Mouse (Mus musculus): ENCODE measurements around the gene Stradb. TPM values are rescaled to one million over a fixed set of nuclear protein-coding genes. Genes with fewer than 3 reads are reported as not detected.

Gene Stradb
- total and polyA plus RNA-seq, 3 experiments, result 3.4 to 6.1 (median 5.0) TPM

DNA sequence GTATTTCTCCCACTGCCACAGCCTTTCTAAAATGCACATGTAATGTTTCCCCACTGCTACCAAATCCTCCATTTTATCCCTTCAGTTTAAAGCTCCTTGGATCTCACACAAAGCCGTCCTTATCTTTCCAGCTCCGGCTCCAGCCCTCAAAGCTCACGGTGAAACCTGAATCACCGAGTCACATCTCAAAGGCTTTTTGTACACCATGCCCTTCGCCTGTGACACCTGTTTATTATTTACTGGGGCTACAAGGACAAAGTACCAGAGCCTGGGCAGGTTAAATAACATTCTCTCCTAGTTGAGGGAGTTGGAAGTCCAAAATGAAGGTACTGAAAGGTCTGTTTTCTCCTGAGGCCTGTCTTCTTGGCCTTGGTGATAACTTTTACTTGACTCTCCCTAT, 3.3 kb upstream of the Stradb start:
- Histone ChIP-seq H3K27me3 (replicated peaks) (no peaks in the 10 kb centered on the region), H3K4me2 (ENCODE audit: insufficient read depth, low read depth, poor library complexity, severe bottlenecking) (no peak overlapping the region), H3K9ac (ENCODE audit: insufficient read depth, low read depth) (no peak overlapping the region)

DNA sequence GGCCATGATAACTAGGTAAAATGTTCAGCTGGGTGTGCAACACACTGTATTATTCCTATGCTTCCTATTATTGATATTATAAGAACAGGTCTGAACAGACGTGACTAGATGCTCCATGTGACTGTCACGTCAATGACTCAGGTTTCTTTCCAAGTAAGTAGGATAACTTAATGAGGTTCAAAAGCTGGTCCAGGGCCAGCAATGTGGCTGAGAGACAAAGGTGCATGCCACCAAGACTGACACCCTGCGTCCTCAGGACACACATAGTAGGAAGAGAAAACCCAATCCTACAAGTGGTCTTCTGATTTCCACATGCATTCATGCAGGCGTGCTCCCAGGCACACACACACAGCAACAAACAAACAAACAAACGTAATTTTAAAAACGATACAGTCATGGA, 2.2 kb upstream of the Stradb start:
- Histone ChIP-seq H3K4me2 (ENCODE audit: insufficient read depth, low read depth, poor library complexity, severe bottlenecking) (no peak overlapping the region), H3K4me1 (ENCODE audit: control insufficient read depth in 1 of 2, insufficient read depth in 2 of 2) (peaks cover 4 to 45% of the 10 kb centered on the region in 2 experiments; a peak in 3 of 4 replicates), H3K36me3 (replicated peaks in 1 of 2; ENCODE audit: control insufficient read depth in 1 of 2, insufficient read depth in 1 of 2, low read length in 1 of 2) (peaks cover 0 to 27% of the 10 kb centered on the region in 2 experiments), H3K27me3 (replicated peaks) (no peaks in the 10 kb centered on the region), H3K9me3 (replicated peaks; ENCODE audit: low read length) (peaks cover 7% of the 10 kb centered on the region), H3K27ac (ENCODE audit: insufficient read depth, low read depth) (no peak overlapping the region), H3K4me3 (replicated peaks in 1 of 3; ENCODE audit: low read depth in 2 of 3, low read length in 2 of 3, poor library complexity in 1 of 3) (no peak overlapping the region), H3K79me2 (replicated peaks; ENCODE audit: control insufficient read depth, extremely low read depth, insufficient read depth, poor library complexity, severe bottlenecking) (peaks cover 31% of the 10 kb centered on the region), H3K9ac (ENCODE audit: insufficient read depth, low read depth) (no peak overlapping the region)
- dilution Hi-C loops (cut with MboI; ENCODE audit: extremely low pct_ligation_motif_present, extremely low pct_unique_long_range_greater_than_20kb, low sequenced_read_pairs) (no loop called here), in situ Hi-C loops (cut with MboI; ENCODE audit: low pct_ligation_motif_present, low pct_unique_long_range_greater_than_20kb, low sequenced_read_pairs) (no loop called here)
- no peak for TF ChIP-seq RCOR1 (conservative IDR thresholded peaks at IDR 0.05; ENCODE audit: low read depth, low read length)
- no peak for TF ChIP-seq ZKSCAN1 (IDR thresholded peaks at IDR 0.05; ENCODE audit: borderline replicate concordance, low read depth, low read length)
- no peak for TF ChIP-seq CHD2 (IDR thresholded peaks at IDR 0.05; ENCODE audit: low read length)
- no peak for TF ChIP-seq ZMIZ1 (IDR thresholded peaks at IDR 0.05; ENCODE audit: low read depth, low read length)
- no peak for TF ChIP-seq KAT2A (IDR thresholded peaks at IDR 0.05; ENCODE audit: insufficient replicate concordance, low read length)
- no peak for TF ChIP-seq ETS1 (conservative IDR thresholded peaks at IDR 0.05; ENCODE audit: low read depth, low read length)
- TF ChIP-seq TCF12 (IDR thresholded peaks at IDR 0.05; ENCODE audit: low read depth, low read length), result no peak
- TF ChIP-seq JUN (IDR thresholded peaks at IDR 0.05; ENCODE audit: insufficient read depth, low read depth, low read length), result no peak
- TF ChIP-seq EP300 (IDR thresholded peaks at IDR 0.05; ENCODE audit: low read length), result no peak
- no peak for TF ChIP-seq ZNF384 (IDR thresholded peaks at IDR 0.05; ENCODE audit: low read depth, low read length)
- no peak for TF ChIP-seq GABPA (IDR thresholded peaks at IDR 0.05; ENCODE audit: insufficient replicate concordance, low read depth, low read length)
- no peak for TF ChIP-seq PAX5 (IDR thresholded peaks at IDR 0.05; ENCODE audit: low read length)
- no peak for TF ChIP-seq USF2 (conservative IDR thresholded peaks at IDR 0.05; ENCODE audit: low read depth, low read length)
- TF ChIP-seq JUND (conservative IDR thresholded peaks at IDR 0.05; ENCODE audit: low read depth, low read length), result no peak
- no peak for TF ChIP-seq ZC3H11A (IDR thresholded peaks at IDR 0.05; ENCODE audit: low read depth, low read length)
- TF ChIP-seq POLR2AphosphoS2 (IDR thresholded peaks at IDR 0.05; ENCODE audit: low read depth, low read length), result no peak
- no peak for TF ChIP-seq NRF1 (IDR thresholded peaks at IDR 0.05; ENCODE audit: low read depth, low read length)
- TF ChIP-seq UBTF (IDR thresholded peaks at IDR 0.05; ENCODE audit: low read depth, low read length), result no peak
- no peak for TF ChIP-seq POLR2A (IDR thresholded peaks at IDR 0.05; ENCODE audit: low read depth, low read length)
- no peak for DNase-seq (ENCODE audit: extremely low read depth)

More for the DNA sequence above, 3.3 kb upstream of the Stradb start:
- H3K27ac ChIP-seq (ENCODE audit: insufficient read depth, low read depth), result no peak overlapping the region
- no peak for DNase-seq (ENCODE audit: extremely low read depth)
- no peak overlapping the region for H3K4me3 ChIP-seq (replicated peaks in 1 of 3; ENCODE audit: low read depth in 2 of 3, low read length in 2 of 3, poor library complexity in 1 of 3)
- peaks cover 4 to 52% of the 10 kb centered on the region in 2 experiments; a peak in 3 of 4 replicates for H3K4me1 ChIP-seq (ENCODE audit: control insufficient read depth in 1 of 2, insufficient read depth in 2 of 2)
- peaks cover 7% of the 10 kb centered on the region for H3K9me3 ChIP-seq (replicated peaks; ENCODE audit: low read length)
- H3K79me2 ChIP-seq (replicated peaks; ENCODE audit: control insufficient read depth, extremely low read depth, insufficient read depth, poor library complexity, severe bottlenecking), result peaks cover 31% of the 10 kb centered on the region
- dilution Hi-C loops (cut with MboI; ENCODE audit: extremely low pct_ligation_motif_present, extremely low pct_unique_long_range_greater_than_20kb, low sequenced_read_pairs) (no loop called here), in situ Hi-C loops (cut with MboI; ENCODE audit: low pct_ligation_motif_present, low pct_unique_long_range_greater_than_20kb, low sequenced_read_pairs) (no loop called here)
- peaks cover 0 to 27% of the 10 kb centered on the region in 2 experiments for H3K36me3 ChIP-seq (replicated peaks in 1 of 2; ENCODE audit: control insufficient read depth in 1 of 2, insufficient read depth in 1 of 2, low read length in 1 of 2)
- TF ChIP-seq RCOR1 (conservative IDR thresholded peaks at IDR 0.05; ENCODE audit: low read depth, low read length), result no peak
- TF ChIP-seq MAFK (IDR thresholded peaks at IDR 0.05; ENCODE audit: insufficient replicate concordance, low read length), result no peak
- TF ChIP-seq POLR2A (IDR thresholded peaks at IDR 0.05; ENCODE audit: low read depth, low read length), result no peak
- no peak for TF ChIP-seq MAZ (IDR thresholded peaks at IDR 0.05; ENCODE audit: low read depth, low read length)
- TF ChIP-seq MEF2A (IDR thresholded peaks at IDR 0.05; ENCODE audit: borderline replicate concordance, low read depth, low read length), result no peak
- no peak for TF ChIP-seq JUND (conservative IDR thresholded peaks at IDR 0.05; ENCODE audit: low read depth, low read length)
- no peak for TF ChIP-seq CTCF (conservative IDR thresholded peaks at IDR 0.05 in 1 of 2, IDR thresholded peaks at IDR 0.05 in 1 of 2; ENCODE audit: low read depth in 2 of 2, low read length in 2 of 2)
- TF ChIP-seq IRF4 (IDR thresholded peaks at IDR 0.05; ENCODE audit: low read depth, low read length), result no peak
- no peak for TF ChIP-seq ZKSCAN1 (IDR thresholded peaks at IDR 0.05; ENCODE audit: borderline replicate concordance, low read depth, low read length)
- TF ChIP-seq USF2 (conservative IDR thresholded peaks at IDR 0.05; ENCODE audit: low read depth, low read length), result no peak
- no peak for TF ChIP-seq USF1 (IDR thresholded peaks at IDR 0.05; ENCODE audit: low read depth, low read length)
- no peak for TF ChIP-seq RAD21 (IDR thresholded peaks at IDR 0.05; ENCODE audit: low read depth, low read length)
- no peak for TF ChIP-seq CHD2 (IDR thresholded peaks at IDR 0.05; ENCODE audit: low read length)
- no peak for TF ChIP-seq GABPA (IDR thresholded peaks at IDR 0.05; ENCODE audit: insufficient replicate concordance, low read depth, low read length)

Measured in CH12.LX (cell line).